Mouse (Mus musculus) cortical plate, adult 2 months (tissue): ENCODE results near the gene Alad. TPM values are rescaled to one million over a fixed set of nuclear protein-coding genes. Genes with fewer than 3 reads are reported as not detected.
A peak's percentile ranks its signal among the peaks of the same experiment; 100 is the strongest.

Experiments
- H3K27ac ChIP-seq: fragments of 200-500 bp; 2 replicates; pipeline ENCODE4 v1.5.1; 2012; ENCODE audit warnings: low read length, control low read depth, inconsistent platforms; ENCODE audit not compliant: insufficient read depth
- H3K4me1 ChIP-seq: fragments of 200-500 bp; 2 replicates; pipeline ENCODE4 v1.6.1; 2011; ENCODE audit warnings: low read length; ENCODE audit not compliant: control insufficient read depth, insufficient read depth
- H3K4me3 ChIP-seq: fragments of 200-500 bp; 2 replicates; pipeline ENCODE4 v1.5.1; 2011; ENCODE audit warnings: mild to moderate bottlenecking, low read length, control low read depth; ENCODE audit not compliant: insufficient read depth
- CTCF ChIP-seq: fragments of 200-500 bp; IDR thresholded peaks from 2 replicates; pipeline ENCODE4 v1.5.1; 2011; ENCODE audit warnings: mild to moderate bottlenecking, control low read depth, low read length; ENCODE audit not compliant: insufficient read depth; ENCODE audit errors: extremely low read depth
- POLR2A ChIP-seq: fragments of 200-500 bp; IDR thresholded peaks from 2 replicates; pipeline ENCODE4 v1.6.1; 2011; ENCODE audit warnings: mild to moderate bottlenecking, low read length, control low read depth; ENCODE audit not compliant: insufficient read depth; ENCODE audit errors: extremely low read depth
- polyA plus RNA-seq: library from polyadenylated mRNA; depleted of rRNA; stranded (reverse); fragments of >200 nt; gene quantifications from 2 replicates; pipeline ENCODE4 v1.2.3, GENCODE M21; 2012; rRNA removed

Gene Alad
- 36.0 and 38.0 TPM in 2 replicates for polyA plus RNA-seq

DNA sequence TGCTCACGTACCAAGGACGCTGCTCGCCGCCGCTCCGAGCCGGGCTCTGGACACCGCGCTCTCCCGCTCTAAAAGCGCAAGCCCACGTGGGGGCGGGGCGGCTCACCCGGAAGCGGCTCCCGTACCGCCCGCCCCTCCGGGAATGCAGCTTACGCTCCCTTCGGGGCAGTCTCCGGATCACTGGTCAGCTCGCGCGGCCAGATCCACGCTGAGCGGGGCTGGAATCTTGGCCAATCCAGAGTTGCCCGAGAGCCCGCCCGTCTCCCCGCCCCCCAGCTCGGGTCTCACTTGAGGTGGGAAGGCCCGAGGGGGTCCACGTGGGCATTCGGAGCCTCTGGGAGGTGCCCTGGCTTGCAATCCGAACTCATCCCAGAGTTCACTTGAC lies at the start of gene Alad:
Gene Alad (minus strand): TSS at position 70 of the 385 bp plus-strand sequence.
- Histone ChIP-seq H3K4me1 (peaks cover 11% of the 10 kb centered on the region), H3K27ac (0 out of 2 replicates have a peak within 1 kb of the TSS, but pooled peaks have one; percentile 24), H3K4me3 (peak within 1 kb of the TSS; percentile 94)
- TF ChIP-seq CTCF: no peak
- peak; percentile 55; the same call in 1 of the 2 replicates for TF ChIP-seq POLR2A

DNA sequence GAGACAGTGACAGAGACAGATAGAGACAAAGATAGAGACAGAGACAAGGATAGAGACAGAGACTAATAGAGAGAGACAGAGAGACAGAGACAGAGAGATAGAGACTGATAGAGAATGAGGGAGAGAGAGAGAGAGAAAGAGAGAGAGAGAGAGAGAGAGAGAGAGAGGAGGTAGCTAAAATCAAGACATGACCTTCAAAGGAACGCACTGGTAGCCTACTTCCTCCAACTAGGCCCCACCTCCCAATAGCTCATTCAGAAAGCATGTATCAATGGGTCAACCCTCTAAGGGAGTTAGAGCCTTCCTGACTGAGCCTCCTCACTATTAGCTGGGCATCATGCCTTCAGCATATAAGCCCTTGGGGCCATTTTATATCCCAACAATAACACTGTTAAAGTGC lies 48.6 kb upstream of the Alad start:
- Histone ChIP-seq H3K4me1 (no peaks in the 10 kb centered on the region), H3K4me3 (no peak overlapping the region), H3K27ac (no peak overlapping the region)
- TF ChIP-seq CTCF (no peak), POLR2A (no peak)

DNA sequence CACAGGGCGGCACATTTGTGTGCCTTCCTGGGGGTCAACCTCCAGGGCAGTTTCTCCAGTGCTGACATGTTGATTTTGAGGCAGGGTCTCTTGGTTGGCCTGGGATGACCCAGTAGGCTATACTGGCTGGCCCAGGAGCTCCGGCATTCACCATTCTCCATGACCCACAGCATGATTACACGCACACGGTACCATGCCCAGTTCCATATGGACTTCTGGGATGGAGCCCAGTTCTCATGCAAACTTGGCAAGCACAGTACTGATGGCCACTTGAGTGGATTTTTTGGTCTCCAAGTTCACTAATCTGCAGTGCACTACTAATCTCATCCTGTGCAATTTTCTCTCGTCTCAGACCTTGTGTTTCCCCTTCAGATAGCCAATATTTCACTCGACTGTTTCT lies 48.0 kb upstream of the Alad start:
- no peaks in the 10 kb centered on the region for H3K4me1 ChIP-seq
- H3K4me3 ChIP-seq: no peak overlapping the region
- TF ChIP-seq POLR2A (no peak), CTCF (no peak)
- no peak overlapping the region for H3K27ac ChIP-seq

- Histone ChIP-seq H3K4me1 (no peaks in the 10 kb centered on the region), H3K4me3 (no peak overlapping the region), H3K27ac (no peak overlapping the region)
- TF ChIP-seq POLR2A (no peak), CTCF (no peak)
Observed at GRCm38 (mm10) chr4:62566530-62566929, 46.8 kb upstream of the Alad start.

DNA sequence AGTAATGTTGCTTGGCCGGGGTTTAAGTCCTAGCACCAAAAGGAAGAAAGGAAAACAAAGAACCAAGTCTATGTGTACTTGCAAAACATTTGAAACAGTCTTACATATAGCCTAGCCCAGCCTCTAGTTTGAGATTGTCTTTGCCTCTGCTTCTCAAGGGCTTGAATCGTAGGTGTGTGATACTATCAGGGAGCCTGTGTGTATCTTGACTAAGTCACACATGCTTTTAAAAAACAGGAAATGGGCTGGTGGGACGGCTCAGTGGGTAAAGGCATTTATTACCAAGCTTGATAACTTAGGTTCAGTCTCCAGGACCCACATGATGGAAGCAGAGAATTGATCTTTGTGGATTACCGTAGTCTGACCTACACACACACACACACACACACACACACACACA lies 42.3 kb upstream of the Alad start:
- Histone ChIP-seq H3K27ac (no peak overlapping the region), H3K4me3 (no peak overlapping the region), H3K4me1 (peaks cover 3% of the 10 kb centered on the region; the same call in 1 of the 2 replicates)
- no peak for TF ChIP-seq POLR2A
- no peak for TF ChIP-seq CTCF

- H3K4me3 ChIP-seq: no peak overlapping the region
- H3K4me1 ChIP-seq: peaks cover 3% of the 10 kb centered on the region; the same call in 1 of the 2 replicates
- TF ChIP-seq POLR2A: no peak
- no peak for TF ChIP-seq CTCF
- no peak overlapping the region for H3K27ac ChIP-seq
Observed at GRCm38 (mm10) chr4:62561630-62562001, 41.9 kb upstream of the Alad start.

GRCm38 (mm10) chr4:62560963-62561629 lies 41.4 kb upstream of the Alad start:
- TF ChIP-seq POLR2A (no peak), CTCF (peak; percentile 69; the same call in 1 of the 2 replicates)
- H3K27ac ChIP-seq: no peak overlapping the region
- H3K4me3 ChIP-seq: no peak overlapping the region
- peaks cover 3% of the 10 kb centered on the region; the same call in 1 of the 2 replicates for H3K4me1 ChIP-seq

DNA sequence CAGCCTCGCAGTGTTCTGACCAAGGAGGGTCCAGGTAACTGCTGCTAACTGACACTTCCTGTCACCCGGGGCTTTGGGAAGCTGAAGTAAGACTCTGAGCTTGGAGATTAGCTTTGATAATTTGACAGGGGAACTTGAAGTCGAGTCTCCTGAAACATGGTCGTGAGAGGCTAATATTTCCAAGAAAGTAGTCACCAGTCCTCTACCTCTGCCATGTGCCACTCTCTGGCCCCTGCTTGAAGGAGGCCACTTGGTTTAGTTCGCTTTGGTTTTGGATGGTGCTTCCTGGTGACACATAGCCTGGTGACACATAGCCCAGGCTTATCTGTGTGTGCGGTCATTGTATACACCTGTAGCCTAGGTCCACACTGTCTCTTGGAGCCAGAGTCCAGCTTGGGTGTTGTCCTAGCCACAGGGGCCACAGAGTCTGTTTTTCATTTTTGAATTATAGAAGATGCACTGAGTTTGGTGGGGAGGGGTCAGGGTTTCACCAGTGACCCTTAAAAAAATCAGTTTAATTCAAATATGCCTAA lies 40.1 kb upstream of the Alad start, which contains the start of gene Rgs3:
Gene Rgs3 (plus strand): TSS at position 51 of the 533 bp plus-strand sequence.
- TF ChIP-seq POLR2A: no peak
- Histone ChIP-seq H3K4me1 (peaks cover 3% of the 10 kb centered on the region; the same call in 1 of the 2 replicates), H3K27ac (no peak within 1 kb of the TSS), H3K4me3 (no peak within 1 kb of the TSS)

- H3K4me3 ChIP-seq: no peak overlapping the region
- no peak overlapping the region; the same call in 1 of the 2 replicates for H3K27ac ChIP-seq
- TF ChIP-seq CTCF: no peak
- TF ChIP-seq POLR2A: no peak
- peaks cover 3% of the 10 kb centered on the region; the same call in 1 of the 2 replicates for H3K4me1 ChIP-seq
Observed at GRCm38 (mm10) chr4:62557436-62557835, 37.7 kb upstream of the Alad start.

DNA sequence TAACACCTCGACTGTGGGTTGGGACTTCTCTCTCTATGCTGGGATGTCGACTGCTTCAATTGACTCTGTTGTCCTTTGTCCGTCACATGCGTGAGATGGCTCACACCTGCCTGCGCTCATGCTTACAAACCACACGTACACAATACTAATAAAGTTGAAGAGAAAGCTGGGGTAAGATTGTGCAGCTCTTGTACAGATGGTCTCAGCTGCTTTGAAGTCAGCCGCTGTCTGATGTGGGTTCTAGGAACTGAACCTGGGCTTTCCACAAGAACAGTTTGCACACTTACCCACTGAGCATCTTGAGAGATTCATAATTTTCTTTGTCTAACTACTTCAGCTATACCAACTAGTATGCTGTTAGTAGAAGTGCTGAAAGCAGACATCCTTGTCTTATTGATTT lies 32.2 kb upstream of the Alad start:
- Histone ChIP-seq H3K27ac (no peak overlapping the region), H3K4me3 (no peak overlapping the region), H3K4me1 (no peaks in the 10 kb centered on the region)
- TF ChIP-seq CTCF (no peak), POLR2A (no peak)
